Mouse (Mus musculus): ENCODE data around the gene Gm14305.
"Not testable (repeated sequence)": the region's sequence is repeated elsewhere in the genome, so short reads cannot be mapped to it uniquely, and the experiment has no call there.

Gm14305 gene

GRCm38 (mm10) chr2:176708051-176708450, at the start of gene Gm14305:
Gene Gm14305, plus strand, starts transcription at chr2:176708328.
- DNase-seq = peak; percentile 6 to 19

DNA sequence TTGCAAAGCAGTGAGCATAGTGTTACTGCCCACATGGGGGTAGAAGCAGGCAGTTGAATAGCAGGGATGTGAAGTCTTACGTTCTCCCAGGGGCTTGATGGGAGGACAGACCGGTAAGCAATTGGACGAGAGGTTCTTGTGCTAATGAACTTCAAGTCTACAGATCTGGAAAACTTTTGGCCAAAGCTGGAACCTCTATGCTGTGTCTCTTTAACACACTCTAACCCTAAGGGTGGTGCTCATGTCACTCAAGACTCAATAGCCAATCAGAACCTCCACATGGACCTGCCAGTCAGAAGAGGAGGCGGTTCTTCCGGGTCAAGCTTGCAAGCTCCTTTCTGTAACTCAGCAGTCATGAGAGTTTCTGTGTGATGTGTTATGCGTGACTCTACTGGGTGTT, 37.9 kb upstream of the Gm14305 start, which contains the start of gene Zfp973:
Gene Zfp973, plus strand, starts transcription at position 301 of the 400 bp plus-strand sequence.
- DNase-seq = not testable (repeated sequence)

Measured in lung, postnatal 4 days (tissue).